Mouse (Mus musculus): Measurements from ENCODE around the gene Gtf3c2. TPM values are rescaled to one million over a fixed set of nuclear protein-coding genes. Genes with fewer than 3 reads are reported as not detected.

Gtf3c2 gene
- total and polyA plus RNA-seq, 3 experiments: 22.8 to 96.9 (median 49.4) TPM

- H3K9me3 ChIP-seq (replicated peaks; ENCODE audit: low read length): no peaks in the 10 kb centered on the region
- in situ Hi-C loops (cut with MboI; ENCODE audit: low pct_ligation_motif_present, low pct_unique_long_range_greater_than_20kb, low sequenced_read_pairs): no loop called here
Observed at GRCm38 (mm10) chr5:31220448-31221303, 40.7 kb upstream of the Gtf3c2 start, which contains the start of gene Ppm1g. Gene Ppm1g, minus strand, starts transcription at chr5:31220687.

DNA sequence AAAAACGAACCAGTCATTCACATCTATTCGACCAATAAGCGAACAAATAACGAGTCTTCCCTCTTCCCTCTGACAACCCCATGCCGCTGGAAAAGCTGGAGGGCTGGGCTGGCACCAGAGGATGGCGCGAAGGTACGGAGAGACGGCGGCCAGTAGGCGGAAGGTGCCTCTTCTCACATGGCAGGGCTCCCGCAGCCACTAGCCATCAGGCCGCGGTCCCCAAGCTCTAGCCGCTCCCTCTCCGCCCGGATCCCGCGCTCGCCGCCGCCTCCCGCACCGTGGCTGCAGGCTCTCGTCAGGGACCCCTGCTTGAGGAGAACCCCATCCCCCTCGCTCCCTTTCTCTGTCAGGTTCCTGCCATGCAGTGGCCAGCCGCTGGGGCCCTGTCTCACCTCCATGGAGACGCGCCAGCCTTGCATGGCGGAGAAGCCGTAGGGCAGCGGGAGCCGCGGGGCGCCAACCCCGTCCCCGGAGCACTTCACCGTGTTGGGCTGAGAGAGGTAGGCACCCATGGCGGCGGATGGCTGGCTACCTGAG is 40.0 kb upstream of the Gtf3c2 start:
- TF ChIP-seq TCF12 (IDR thresholded peaks at IDR 0.05; ENCODE audit: low read depth, low read length) (peak; percentile 8; the same call in 1 of the 2 replicates), TBP (conservative IDR thresholded peaks at IDR 0.05; ENCODE audit: low read depth, low read length) (no peak), ELF1 (IDR thresholded peaks at IDR 0.05; ENCODE audit: low read depth, low read length) (no peak)
- Histone ChIP-seq H3K79me2 (replicated peaks; ENCODE audit: control insufficient read depth, extremely low read depth, insufficient read depth, poor library complexity, severe bottlenecking) (peaks cover 49% of the 10 kb centered on the region), H3K4me3 (replicated peaks in 1 of 3; ENCODE audit: low read depth in 2 of 3, low read length in 2 of 3, poor library complexity in 1 of 3) (peak overlapping the region; percentile 57 to 93 (median 84)), H3K27me3 (replicated peaks) (no peaks in the 10 kb centered on the region), H3K36me3 (replicated peaks in 1 of 2; ENCODE audit: control insufficient read depth in 1 of 2, insufficient read depth in 1 of 2, low read length in 1 of 2) (peaks cover 0 to 11% of the 10 kb centered on the region in 2 experiments), H3K4me2 (ENCODE audit: insufficient read depth, low read depth, poor library complexity, severe bottlenecking) (0 out of 2 replicates have a peak overlapping the region, but pooled peaks have one; percentile 40), H3K9me3 (replicated peaks; ENCODE audit: low read length) (no peaks in the 10 kb centered on the region), H3K9ac (ENCODE audit: insufficient read depth, low read depth) (peak overlapping the region; percentile 75), H3K4me1 (ENCODE audit: control insufficient read depth in 1 of 2, insufficient read depth in 2 of 2) (peaks cover 0 to 25% of the 10 kb centered on the region in 2 experiments; a peak in 2 of 4 replicates), H3K27ac (ENCODE audit: insufficient read depth, low read depth) (peak overlapping the region; percentile 89)
- dilution Hi-C loops (cut with MboI; ENCODE audit: extremely low pct_ligation_motif_present, extremely low pct_unique_long_range_greater_than_20kb, low sequenced_read_pairs) (no loop called here), in situ Hi-C loops (cut with MboI; ENCODE audit: low pct_ligation_motif_present, low pct_unique_long_range_greater_than_20kb, low sequenced_read_pairs) (no loop called here)
- DNase-seq (ENCODE audit: extremely low read depth): peak; percentile 58

More at GRCm38 (mm10) chr5:31220448-31221303, 40.7 kb upstream of the Gtf3c2 start, which contains the start of gene Ppm1g:
- H3K4me1 ChIP-seq (ENCODE audit: control insufficient read depth in 1 of 2, insufficient read depth in 2 of 2): peaks cover 0 to 20% of the 10 kb centered on the region in 2 experiments; a peak in 2 of 4 replicates
- H3K79me2 ChIP-seq (replicated peaks; ENCODE audit: control insufficient read depth, extremely low read depth, insufficient read depth, poor library complexity, severe bottlenecking): peaks cover 43% of the 10 kb centered on the region
- H3K9ac ChIP-seq (ENCODE audit: insufficient read depth, low read depth): peak within 1 kb of the TSS; percentile 87
- peak within 1 kb of the TSS; percentile 89 for H3K27ac ChIP-seq (ENCODE audit: insufficient read depth, low read depth)
- no peaks in the 10 kb centered on the region for H3K27me3 ChIP-seq (replicated peaks)
- peak; percentile 77 for TF ChIP-seq HCFC1 (IDR thresholded peaks at IDR 0.05; ENCODE audit: low read depth, low read length)
- TF ChIP-seq ZC3H11A (IDR thresholded peaks at IDR 0.05; ENCODE audit: low read depth, low read length): no peak
- TF ChIP-seq ZKSCAN1 (IDR thresholded peaks at IDR 0.05; ENCODE audit: borderline replicate concordance, low read depth, low read length): no peak
- peak; percentile 99 for TF ChIP-seq NELFE (IDR thresholded peaks at IDR 0.05; ENCODE audit: low read depth, low read length)
- peak; percentile 43; the same call in 1 of the 2 replicates for TF ChIP-seq MEF2A (IDR thresholded peaks at IDR 0.05; ENCODE audit: borderline replicate concordance, low read depth, low read length)
- TF ChIP-seq NRF1 (IDR thresholded peaks at IDR 0.05; ENCODE audit: low read depth, low read length): peak; percentile 61
- no peak for TF ChIP-seq EP300 (IDR thresholded peaks at IDR 0.05; ENCODE audit: low read length)
- TF ChIP-seq POLR2AphosphoS2 (IDR thresholded peaks at IDR 0.05; ENCODE audit: low read depth, low read length): peak; percentile 90
- peak; percentile 85 for TF ChIP-seq MXI1 (IDR thresholded peaks at IDR 0.05; ENCODE audit: low read depth, low read length)
- TF ChIP-seq SIN3A (IDR thresholded peaks at IDR 0.05; ENCODE audit: low read length): peak; percentile 74
- TF ChIP-seq ZMIZ1 (IDR thresholded peaks at IDR 0.05; ENCODE audit: low read depth, low read length): peak; percentile 94
- 0 out of 2 replicates have a peak, but pooled peaks have one; percentile 21 for TF ChIP-seq BHLHE40 (IDR thresholded peaks at IDR 0.05; ENCODE audit: low read depth, low read length)
- TF ChIP-seq ZNF384 (IDR thresholded peaks at IDR 0.05; ENCODE audit: low read depth, low read length): no peak; the same call in 1 of the 2 replicates
- 0 out of 2 replicates have a peak, but pooled peaks have one; percentile 32 for TF ChIP-seq E2F4 (IDR thresholded peaks at IDR 0.05; ENCODE audit: insufficient replicate concordance, low read depth, low read length)
- TF ChIP-seq MAZ (IDR thresholded peaks at IDR 0.05; ENCODE audit: low read depth, low read length): no peak
- TF ChIP-seq POLR2A (IDR thresholded peaks at IDR 0.05; ENCODE audit: low read depth, low read length): peak; percentile 99
- peak; percentile 62; the same call in 1 of the 2 replicates for TF ChIP-seq KAT2A (IDR thresholded peaks at IDR 0.05; ENCODE audit: insufficient replicate concordance, low read length)
- TF ChIP-seq ETS1 (conservative IDR thresholded peaks at IDR 0.05; ENCODE audit: low read depth, low read length): no peak
- TF ChIP-seq UBTF (IDR thresholded peaks at IDR 0.05; ENCODE audit: low read depth, low read length): peak; percentile 58; the same call in 1 of the 2 replicates
- TF ChIP-seq CHD1 (IDR thresholded peaks at IDR 0.05; ENCODE audit: low read depth, low read length): peak; percentile 75; the same call in 1 of the 2 replicates
- no peak for TF ChIP-seq CTCF (conservative IDR thresholded peaks at IDR 0.05 in 1 of 2, IDR thresholded peaks at IDR 0.05 in 1 of 2; ENCODE audit: low read depth in 2 of 2, low read length in 2 of 2)
- TF ChIP-seq GABPA (IDR thresholded peaks at IDR 0.05; ENCODE audit: insufficient replicate concordance, low read depth, low read length): no peak
- no peak for TF ChIP-seq MAFK (IDR thresholded peaks at IDR 0.05; ENCODE audit: insufficient replicate concordance, low read length)
- peak; percentile 89 for TF ChIP-seq MAX (IDR thresholded peaks at IDR 0.05; ENCODE audit: low read length)
- no peak for TF ChIP-seq USF1 (IDR thresholded peaks at IDR 0.05; ENCODE audit: low read depth, low read length)
- TF ChIP-seq PAX5 (IDR thresholded peaks at IDR 0.05; ENCODE audit: low read length): no peak
- peak; percentile 93; the same call in 1 of the 2 replicates for TF ChIP-seq TCF12 (IDR thresholded peaks at IDR 0.05; ENCODE audit: low read depth, low read length)
- TF ChIP-seq RCOR1 (conservative IDR thresholded peaks at IDR 0.05; ENCODE audit: low read depth, low read length): no peak
- TF ChIP-seq JUN (IDR thresholded peaks at IDR 0.05; ENCODE audit: insufficient read depth, low read depth, low read length): no peak
- peak; percentile 91 for TF ChIP-seq ELF1 (IDR thresholded peaks at IDR 0.05; ENCODE audit: low read depth, low read length)
- TF ChIP-seq SMC3 (IDR thresholded peaks at IDR 0.05; ENCODE audit: low read depth, low read length): no peak
- TF ChIP-seq MYC (IDR thresholded peaks at IDR 0.05; ENCODE audit: low read depth, low read length): peak; percentile 80
- TF ChIP-seq USF2 (conservative IDR thresholded peaks at IDR 0.05; ENCODE audit: low read depth, low read length): no peak
- no peak for TF ChIP-seq JUND (conservative IDR thresholded peaks at IDR 0.05; ENCODE audit: low read depth, low read length)
- peak; percentile 85; the same call in 1 of the 2 replicates for TF ChIP-seq TBP (conservative IDR thresholded peaks at IDR 0.05; ENCODE audit: low read depth, low read length)
- TF ChIP-seq CHD2 (IDR thresholded peaks at IDR 0.05; ENCODE audit: low read length): peak; percentile 98
- no peak for TF ChIP-seq RAD21 (IDR thresholded peaks at IDR 0.05; ENCODE audit: low read depth, low read length)
- TF ChIP-seq IRF4 (IDR thresholded peaks at IDR 0.05; ENCODE audit: low read depth, low read length): peak; percentile 45; the same call in 1 of the 2 replicates
- dilution Hi-C loops (cut with MboI; ENCODE audit: extremely low pct_ligation_motif_present, extremely low pct_unique_long_range_greater_than_20kb, low sequenced_read_pairs): no loop called here
- peaks cover 0 to 9% of the 10 kb centered on the region in 2 experiments for H3K36me3 ChIP-seq (replicated peaks in 1 of 2; ENCODE audit: control insufficient read depth in 1 of 2, insufficient read depth in 1 of 2, low read length in 1 of 2)
- peak within 1 kb of the TSS; percentile 40 for H3K4me2 ChIP-seq (ENCODE audit: insufficient read depth, low read depth, poor library complexity, severe bottlenecking)
- DNase-seq (ENCODE audit: extremely low read depth): peak; percentile 94
- peak within 1 kb of the TSS; percentile 84 to 93 (median 93) for H3K4me3 ChIP-seq (replicated peaks in 1 of 3; ENCODE audit: low read depth in 2 of 3, low read length in 2 of 3, poor library complexity in 1 of 3)

Data from CH12.LX (cell line).